Mouse (Mus musculus) heart, adult 9 months (tissue): ENCODE measurements around the gene Habp2.

ENCODE experiments used
- DNase-seq, 2 experiments: peaks; one replicate each; pipeline ENCODE4 v3.0.0; 2022; ENCODE audit warnings: low spot score in 2 of 2

Gene Habp2

GRCm38 (mm10) chr19:56286866-56287265 is at the start of gene Habp2:
Habp2 (plus strand) TSS chr19:56287137.
- DNase-seq = no peak

GRCm38 (mm10) chr19:56238501-56238900 is 48.4 kb upstream of the Habp2 start:
- DNase-seq = no peak

GRCm38 (mm10) chr19:56245201-56245600 is 41.7 kb upstream of the Habp2 start:
- no peak for DNase-seq

GRCm38 (mm10) chr19:56252815-56253214 is 34.1 kb upstream of the Habp2 start:
- DNase-seq = no peak

GRCm38 (mm10) chr19:56253271-56253670 is 33.7 kb upstream of the Habp2 start:
- peak in 1 of 2 experiments; percentile 39 for DNase-seq

GRCm38 (mm10) chr19:56254751-56255150 is 32.2 kb upstream of the Habp2 start:
- no peak for DNase-seq

GRCm38 (mm10) chr19:56255506-56255905 is 31.4 kb upstream of the Habp2 start:
- peak in 1 of 2 experiments; percentile 39 for DNase-seq

- DNase-seq = no peak
Measured at GRCm38 (mm10) chr19:56256235-56256634, 30.7 kb upstream of the Habp2 start.

- no peak for DNase-seq
Measured at GRCm38 (mm10) chr19:56256741-56257140, 30.2 kb upstream of the Habp2 start.

- no peak for DNase-seq
Measured at GRCm38 (mm10) chr19:56263696-56264095, 23.2 kb upstream of the Habp2 start.

GRCm38 (mm10) chr19:56264175-56264574 is 22.8 kb upstream of the Habp2 start:
- DNase-seq = no peak

GRCm38 (mm10) chr19:56265149-56265548 is 21.8 kb upstream of the Habp2 start:
- DNase-seq = no peak

- no peak for DNase-seq
Measured at GRCm38 (mm10) chr19:56272081-56272480, 14.9 kb upstream of the Habp2 start.

- no peak for DNase-seq
Measured at GRCm38 (mm10) chr19:56277140-56277804, 9.7 kb upstream of the Habp2 start.

GRCm38 (mm10) chr19:56277951-56278350 is 9.0 kb upstream of the Habp2 start:
- DNase-seq = no peak

- no peak for DNase-seq
Measured at GRCm38 (mm10) chr19:56278366-56278765, 8.6 kb upstream of the Habp2 start.

- DNase-seq = no peak
Measured at GRCm38 (mm10) chr19:56285222-56285621, 1.7 kb upstream of the Habp2 start.

GRCm38 (mm10) chr19:56287580-56288367 is 837 bp downstream of the Habp2 start:
- no peak for DNase-seq

GRCm38 (mm10) chr19:56288436-56288835 is 1.5 kb downstream of the Habp2 start:
- no peak for DNase-seq

GRCm38 (mm10) chr19:56289642-56290041 is 2.7 kb downstream of the Habp2 start:
- DNase-seq = no peak

GRCm38 (mm10) chr19:56291898-56292297 is 5.0 kb downstream of the Habp2 start:
- peak; percentile 5 to 15 for DNase-seq

GRCm38 (mm10) chr19:56292335-56292734 is 5.4 kb downstream of the Habp2 start:
- no peak for DNase-seq
